Mouse (Mus musculus): ENCODE results near the gene Rab42.

The Rab42 gene

GRCm38 (mm10) chr4:132302939-132303479, at the start of gene Rab42:
Rab42 (minus strand) TSS chr4:132303385.
- DNase-seq (ENCODE audit: low read depth) = no peak

GRCm38 (mm10) chr4:132352739-132353138, 49.6 kb upstream of the Rab42 start:
- DNase-seq (ENCODE audit: low read depth) = no peak

DNA sequence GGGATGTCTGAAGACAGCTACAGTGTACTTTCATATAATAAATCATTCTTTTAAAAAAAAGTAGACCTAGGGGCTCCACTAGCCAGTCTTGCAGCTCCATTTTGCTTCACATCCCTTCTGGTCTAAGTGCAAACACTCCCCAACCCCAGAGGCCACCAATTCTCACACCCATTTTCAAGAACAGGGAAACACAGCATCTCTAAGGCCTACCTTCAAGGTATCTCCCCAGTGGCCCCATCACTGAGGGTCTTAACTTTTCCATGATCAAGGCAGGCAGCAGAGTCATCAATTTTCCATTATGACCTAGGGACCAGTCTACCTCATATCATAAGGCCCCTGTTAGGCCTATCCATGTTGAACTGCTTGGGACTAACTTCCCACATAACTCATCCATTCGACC, 48.2 kb upstream of the Rab42 start:
- DNase-seq (ENCODE audit: low read depth) = no peak

- no peak for DNase-seq (ENCODE audit: low read depth)
Observed at GRCm38 (mm10) chr4:132350854-132351253, 47.7 kb upstream of the Rab42 start.

DNA sequence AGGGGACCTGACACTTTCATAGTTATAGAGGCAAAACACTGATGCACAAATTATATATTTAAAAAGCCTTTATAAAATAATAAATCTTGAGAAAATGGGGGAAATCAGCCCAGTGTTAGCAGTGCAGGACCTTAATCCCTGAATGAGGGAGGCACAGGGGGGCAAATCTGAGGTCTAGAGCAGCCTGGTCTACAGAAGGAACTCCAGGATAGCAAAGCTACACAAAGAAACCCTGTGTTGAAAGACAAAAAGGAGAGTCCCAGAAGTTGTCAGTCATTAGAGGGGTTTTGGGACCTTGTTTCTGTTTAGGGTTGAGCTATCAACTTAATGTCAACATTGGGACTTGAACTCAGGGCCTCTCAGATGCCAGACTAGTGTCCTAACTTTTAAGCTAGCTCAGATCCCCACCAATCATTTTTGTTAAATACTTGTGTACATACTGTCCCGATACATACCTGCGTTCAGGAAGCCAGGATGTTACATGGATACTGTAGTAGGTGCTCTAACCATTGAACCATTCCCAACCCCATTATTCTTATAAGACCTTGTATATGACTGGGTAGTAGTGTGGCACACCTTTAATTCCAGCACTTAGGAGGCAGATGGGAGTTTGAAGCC, 47.0 kb upstream of the Rab42 start:
- DNase-seq (ENCODE audit: low read depth) = no peak

DNA sequence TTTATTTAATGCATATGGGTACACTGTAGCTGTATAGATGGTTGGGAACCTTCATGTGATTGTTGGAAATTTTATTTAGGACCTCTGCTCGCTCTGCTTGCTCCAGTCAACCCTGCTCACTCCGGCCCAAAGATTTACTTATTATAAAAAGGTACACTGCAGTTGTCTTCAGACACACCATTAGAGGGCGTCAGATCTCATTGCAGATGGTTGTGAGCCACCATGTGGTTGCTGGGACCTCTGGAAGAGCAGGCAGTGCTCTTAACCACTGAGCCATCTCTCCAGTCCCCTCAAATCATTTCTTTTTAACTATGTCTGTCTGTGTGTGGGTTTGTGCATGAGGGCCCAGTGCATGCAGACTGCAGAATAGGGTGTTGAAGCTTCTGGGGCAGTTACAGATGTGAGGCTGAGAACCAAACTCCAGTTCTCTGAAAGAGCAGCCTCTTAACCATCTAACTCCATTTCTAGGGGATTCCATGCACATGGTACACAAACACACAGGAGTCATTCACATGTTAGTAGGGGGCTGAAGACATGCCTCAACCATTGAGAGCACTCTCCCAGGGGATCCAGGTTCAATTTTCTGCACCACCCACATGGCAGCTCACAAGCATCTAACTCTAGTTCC, 46.4 kb upstream of the Rab42 start:
- no peak for DNase-seq (ENCODE audit: low read depth)

- DNase-seq (ENCODE audit: low read depth) = no peak
Observed at GRCm38 (mm10) chr4:132346661-132347060, 43.5 kb upstream of the Rab42 start.

GRCm38 (mm10) chr4:132346261-132346660, 43.1 kb upstream of the Rab42 start:
- no peak for DNase-seq (ENCODE audit: low read depth)

DNA sequence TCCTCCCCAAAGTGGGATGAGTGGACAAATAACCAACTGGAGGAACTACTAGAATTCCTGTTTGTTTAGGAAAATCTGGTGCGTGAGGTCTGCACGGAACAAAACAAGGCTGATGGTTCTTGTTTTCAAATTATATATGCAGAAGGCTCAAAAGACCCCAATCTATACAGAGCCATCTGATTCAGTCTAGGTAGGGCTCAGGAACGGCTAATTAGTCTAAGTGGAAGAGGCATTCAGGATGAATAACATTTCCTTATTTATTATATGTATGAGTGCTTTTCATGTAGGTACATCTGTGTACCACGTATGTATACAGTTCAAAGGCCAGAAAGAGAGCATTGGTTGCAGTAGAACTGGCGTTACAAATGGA, 42.6 kb upstream of the Rab42 start:
- DNase-seq (ENCODE audit: low read depth) = no peak

DNA sequence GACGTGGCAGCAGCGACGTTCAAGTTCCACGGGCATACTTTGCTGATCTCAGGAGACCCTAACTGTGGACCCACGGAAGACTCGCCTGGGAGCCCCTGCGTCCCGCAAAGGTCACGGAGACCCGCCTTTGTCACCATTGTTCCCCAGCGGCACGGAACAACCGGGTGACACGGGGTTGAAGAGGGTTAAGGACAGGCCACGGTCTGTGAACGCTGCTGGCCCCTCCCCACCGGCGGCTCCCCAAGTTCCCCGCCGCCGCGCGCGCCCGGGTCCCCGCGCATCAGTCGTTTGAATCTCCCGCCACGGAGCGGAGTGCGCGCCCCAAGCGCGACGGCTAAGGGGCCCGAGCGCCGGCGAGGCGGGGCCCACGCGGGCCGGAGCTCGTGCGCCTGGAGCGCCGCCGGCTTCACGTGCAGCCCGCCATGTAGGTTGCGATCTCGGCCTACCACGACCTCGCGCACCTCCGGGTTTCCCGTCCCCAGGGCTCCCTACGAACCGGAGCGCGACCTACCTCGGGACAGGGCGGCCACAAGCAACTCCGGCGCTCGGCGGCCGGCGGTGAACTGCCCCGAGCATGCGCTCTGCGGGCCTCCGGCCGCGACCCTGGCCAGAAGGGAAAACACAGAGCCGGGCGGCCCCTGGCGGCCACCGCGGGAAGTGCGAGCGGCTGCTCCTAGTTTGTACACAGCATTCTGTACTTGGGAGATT, 42.1 kb upstream of the Rab42 start:
- DNase-seq (ENCODE audit: low read depth) = peak; percentile 67

DNA sequence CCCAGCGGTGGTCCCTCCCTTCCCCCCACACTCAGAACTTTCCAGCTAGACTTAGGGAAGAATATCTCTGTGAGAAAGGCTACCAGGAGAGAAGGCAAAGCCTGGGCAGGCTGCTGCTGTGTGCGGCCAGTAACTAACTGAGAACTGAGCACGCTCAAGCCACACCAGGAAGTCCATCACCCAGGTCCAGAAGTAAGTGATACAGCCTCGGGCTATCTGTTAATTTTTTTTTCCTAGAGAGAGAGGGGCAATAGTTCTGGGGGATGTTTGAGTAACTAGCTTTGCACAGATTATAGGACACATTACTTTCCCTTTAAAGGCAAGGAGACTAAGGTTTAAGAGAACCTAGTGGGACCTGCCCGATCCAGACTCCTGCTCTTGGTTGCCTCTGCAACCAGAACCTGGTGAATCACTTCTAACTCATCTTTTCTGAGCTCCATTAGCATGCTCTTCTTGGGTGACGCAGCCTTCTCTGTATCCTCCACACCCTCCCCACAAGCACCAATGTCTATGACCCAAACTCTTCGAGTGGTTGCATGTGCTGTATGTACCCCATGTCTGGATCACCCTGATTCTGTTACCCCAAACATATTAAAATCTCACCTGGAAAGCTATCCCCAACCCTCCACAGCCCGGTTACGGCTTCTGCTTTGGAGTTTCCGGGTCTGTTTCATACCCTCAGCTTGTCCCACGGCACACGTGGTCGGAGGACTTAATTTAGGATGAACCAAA, 41.4 kb upstream of the Rab42 start:
- no peak for DNase-seq (ENCODE audit: low read depth)

DNA sequence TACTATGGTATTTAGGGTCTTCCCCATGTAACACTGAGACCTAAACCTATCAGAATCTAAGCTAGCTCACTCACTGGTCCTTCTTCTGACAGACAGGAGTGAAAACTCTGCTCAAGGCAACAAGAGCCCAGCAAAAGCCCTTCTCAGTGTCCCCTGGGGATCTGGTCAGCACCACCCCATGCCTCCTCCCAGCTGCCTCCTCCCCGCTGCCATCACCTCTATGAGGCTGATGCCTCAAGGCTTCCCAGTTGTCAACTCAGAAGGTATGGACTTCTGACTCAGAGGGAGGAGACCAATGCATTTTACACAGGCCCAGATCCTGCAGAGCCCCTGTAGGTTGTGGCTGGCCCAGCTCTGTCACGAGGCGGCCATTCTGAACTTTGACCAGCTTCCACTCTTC, 38.3 kb upstream of the Rab42 start:
- DNase-seq (ENCODE audit: low read depth) = no peak

DNA sequence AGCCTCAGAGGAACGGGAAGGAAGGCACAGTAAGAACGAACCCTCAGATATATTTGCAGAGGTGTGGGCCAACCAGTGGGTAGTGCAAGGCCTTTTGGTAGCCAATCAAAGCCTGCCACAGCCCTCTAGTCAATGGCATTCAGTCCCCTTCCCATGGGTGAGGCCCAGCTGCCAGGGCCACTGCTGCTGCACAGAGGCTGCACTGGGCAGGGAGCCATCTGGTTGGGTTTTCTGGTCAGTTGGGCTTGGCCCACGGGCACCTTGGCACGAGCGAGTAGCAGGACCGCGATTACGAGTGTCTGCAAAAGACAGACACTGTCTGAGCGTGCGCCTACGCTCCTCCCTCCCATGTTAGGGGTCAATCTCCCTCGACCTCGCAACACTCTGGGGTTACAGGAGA, 35.8 kb upstream of the Rab42 start:
- no peak for DNase-seq (ENCODE audit: low read depth)

GRCm38 (mm10) chr4:132332880-132333279, 29.7 kb upstream of the Rab42 start:
- DNase-seq (ENCODE audit: low read depth) = no peak

GRCm38 (mm10) chr4:132331960-132332359, 28.8 kb upstream of the Rab42 start:
- DNase-seq (ENCODE audit: low read depth) = no peak

GRCm38 (mm10) chr4:132329835-132330354, 26.7 kb upstream of the Rab42 start:
- no peak for DNase-seq (ENCODE audit: low read depth)

DNA sequence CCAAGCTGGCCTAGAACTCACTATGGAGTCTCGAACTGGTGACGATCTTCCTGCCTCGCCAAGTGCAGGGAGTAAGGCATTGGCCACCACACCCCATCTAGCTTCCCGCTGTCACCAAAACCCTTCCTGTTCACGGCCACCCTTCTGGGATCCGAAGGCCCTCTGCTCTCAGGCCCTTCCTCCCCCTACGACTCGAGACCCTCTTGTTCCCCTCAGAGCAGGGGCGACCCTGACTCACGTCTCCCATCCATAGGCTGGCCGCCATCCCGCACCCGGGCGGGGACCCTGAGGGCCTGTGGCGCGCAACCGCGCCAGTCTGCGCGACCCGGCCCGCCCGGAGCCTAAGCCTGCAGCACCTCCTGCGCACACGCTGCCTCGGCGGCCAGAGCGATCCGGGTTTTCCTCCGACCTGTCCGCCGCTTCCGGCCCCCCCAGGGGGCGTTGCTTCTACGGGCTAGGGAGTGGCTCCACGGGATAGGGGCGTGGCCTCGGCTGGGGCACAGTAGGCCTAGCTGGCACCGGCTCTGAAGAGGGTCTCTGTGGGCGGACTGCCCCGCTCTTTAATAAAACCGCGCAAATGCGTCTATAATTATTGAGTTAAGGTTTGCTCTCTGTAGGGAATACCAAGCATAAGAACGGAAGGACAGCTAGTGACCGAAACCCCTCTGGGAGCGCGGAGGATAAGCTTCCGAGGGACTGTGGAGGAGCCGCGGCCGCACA, 26.1 kb upstream of the Rab42 start, which contains the start of gene Trnau1ap:
Trnau1ap (minus strand) TSS at position 424 of the 720 bp plus-strand sequence.
- DNase-seq (ENCODE audit: low read depth) = peak; percentile 67

- no peak for DNase-seq (ENCODE audit: low read depth)
Observed at GRCm38 (mm10) chr4:132328391-132328982, 25.3 kb upstream of the Rab42 start.

- DNase-seq (ENCODE audit: low read depth) = no peak
Observed at GRCm38 (mm10) chr4:132326481-132326880, 23.3 kb upstream of the Rab42 start.

DNA sequence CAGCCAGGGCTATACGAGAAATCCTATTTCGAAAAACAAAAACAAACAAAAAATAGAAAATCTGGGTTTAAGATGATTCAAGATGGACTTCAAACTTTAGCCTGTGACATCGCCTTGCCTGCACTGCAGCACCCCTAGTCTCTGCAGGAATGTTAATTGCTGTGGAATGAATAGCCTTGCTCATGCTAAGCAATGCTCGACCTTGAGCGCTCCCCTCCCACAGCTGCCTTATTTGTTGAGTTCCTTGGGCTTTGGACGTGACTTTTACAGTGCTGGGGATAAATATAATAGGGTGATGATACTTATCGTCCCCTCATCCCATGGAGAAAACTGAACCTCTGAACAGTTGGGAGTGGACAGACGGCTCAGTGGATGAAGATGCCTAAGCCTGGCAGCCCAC, 12.5 kb upstream of the Rab42 start:
- no peak for DNase-seq (ENCODE audit: low read depth)

- DNase-seq (ENCODE audit: low read depth) = no peak
Observed at GRCm38 (mm10) chr4:132312627-132313026, 9.4 kb upstream of the Rab42 start.
